Mouse (Mus musculus) CH12.LX (cell line): ENCODE measurements around the gene Ttpal. TPM values are rescaled to one million over a fixed set of nuclear protein-coding genes. Genes with fewer than 3 reads are reported as not detected.

Experiments used
- DNase-seq: peaks from one replicate; pipeline ENCODE4 v3.0.0-alpha.2; 2013; ENCODE audit errors: extremely low read depth
- H3K27ac ChIP-seq: 2 replicates; pipeline ENCODE4 v1.5.1; 2012; ENCODE audit warnings: low read depth, mild to moderate bottlenecking, control low read depth, moderate library complexity; ENCODE audit not compliant: insufficient read depth
- H3K27me3 ChIP-seq: replicated peaks from 2 replicates; pipeline ENCODE3; 2012; ENCODE audit warnings: inconsistent platforms
- H3K36me3 ChIP-seq, 2 experiments: replicated peaks in 1 of 2; 2 replicates each; pipeline versions ENCODE3 to v1.6.1; 2012; ENCODE audit warnings: inconsistent platforms in 1 of 2, low read length in 1 of 2, mild to moderate bottlenecking in 1 of 2, mixed read lengths in 1 of 2, moderate library complexity in 1 of 2; ENCODE audit not compliant: control insufficient read depth in 1 of 2, insufficient read depth in 1 of 2
- H3K4me1 ChIP-seq, 2 experiments: 2 replicates each; pipeline ENCODE4 v1.6.1; 2012; ENCODE audit warnings: inconsistent platforms in 1 of 2, moderate library complexity in 1 of 2; ENCODE audit not compliant: insufficient read depth in 2 of 2, control insufficient read depth in 1 of 2
- H3K4me2 ChIP-seq: 2 replicates; pipeline ENCODE4 v1.6.1; 2012; ENCODE audit warnings: low read depth, mild to moderate bottlenecking, control low read depth; ENCODE audit not compliant: poor library complexity, insufficient read depth, severe bottlenecking
- H3K4me3 ChIP-seq, 3 experiments: fragments of 150-350 bp in 1 of 3; sonication (generic) in 1 of 3; replicated peaks in 1 of 3; 2 replicates each; pipeline versions ENCODE3 to v1.5.1; 2011 to 2012; ENCODE audit warnings: low read depth in 2 of 3, low read length in 2 of 3, mild to moderate bottlenecking in 2 of 3, moderate library complexity in 2 of 3, control low read depth in 1 of 3, improper control_type of control experiment in 1 of 3, inconsistent platforms in 1 of 3, mixed read lengths in 1 of 3; ENCODE audit not compliant: poor library complexity in 1 of 3
- H3K79me2 ChIP-seq: replicated peaks from 2 replicates; pipeline ENCODE4 v1.6.1; 2012; ENCODE audit warnings: mild to moderate bottlenecking, moderate library complexity; ENCODE audit not compliant: control insufficient read depth, poor library complexity, insufficient read depth, severe bottlenecking; ENCODE audit errors: extremely low read depth
- H3K9ac ChIP-seq: 2 replicates; pipeline ENCODE4 v1.6.1; 2012; ENCODE audit warnings: low read depth, mild to moderate bottlenecking, control low read depth, moderate library complexity; ENCODE audit not compliant: insufficient read depth
- H3K9me3 ChIP-seq: replicated peaks from 2 replicates; pipeline ENCODE3; 2012; ENCODE audit warnings: low read length, inconsistent platforms, mixed read lengths
- CHD1 ChIP-seq: IDR thresholded peaks from 2 replicates; pipeline ENCODE4 v1.6.1; 2012; ENCODE audit warnings: low read depth, low read length, improper control_type of control experiment, inconsistent platforms
- CTCF ChIP-seq, 2 experiments: IDR thresholded peaks in 1 of 2; conservative IDR thresholded peaks in 1 of 2; 2 replicates each; pipeline ENCODE4 v1.5.1; 2011 to 2012; ENCODE audit warnings: low read depth in 2 of 2, low read length in 2 of 2, improper control_type of control experiment in 1 of 2, inconsistent platforms in 1 of 2, mild to moderate bottlenecking in 1 of 2, moderate library complexity in 1 of 2
- E2F4 ChIP-seq: IDR thresholded peaks from 2 replicates; pipeline ENCODE4 v1.6.1; 2011; ENCODE audit warnings: low read depth, low read length, improper control_type of control experiment; ENCODE audit not compliant: insufficient replicate concordance
- ELF1 ChIP-seq: IDR thresholded peaks from 2 replicates; pipeline ENCODE4 v1.6.1; 2014; ENCODE audit warnings: low read depth, mild to moderate bottlenecking, inconsistent platforms, low read length, improper control_type of control experiment
- ETS1 ChIP-seq: conservative IDR thresholded peaks from 2 replicates; pipeline ENCODE4 v1.6.1; 2012; ENCODE audit warnings: low read depth, mild to moderate bottlenecking, inconsistent platforms, low read length, improper control_type of control experiment, moderate library complexity
- GABPA ChIP-seq: IDR thresholded peaks from 2 replicates; pipeline ENCODE4 v1.6.1; 2012; ENCODE audit warnings: low read depth, low read length, improper control_type of control experiment, inconsistent platforms; ENCODE audit not compliant: insufficient replicate concordance
- HCFC1 ChIP-seq: IDR thresholded peaks from 2 replicates; pipeline ENCODE4 v1.6.1; 2012; ENCODE audit warnings: low read depth, mild to moderate bottlenecking, inconsistent platforms, low read length, improper control_type of control experiment
- IRF4 ChIP-seq: IDR thresholded peaks from 2 replicates; pipeline ENCODE4 v1.6.1; 2014; ENCODE audit warnings: low read depth, mild to moderate bottlenecking, inconsistent platforms, low read length, improper control_type of control experiment
- JUN ChIP-seq: IDR thresholded peaks from 2 replicates; pipeline ENCODE4 v1.6.1; 2011; ENCODE audit warnings: low read depth, mild to moderate bottlenecking, low read length, improper control_type of control experiment, moderate library complexity; ENCODE audit not compliant: insufficient read depth
- MAFK ChIP-seq: IDR thresholded peaks from 2 replicates; pipeline ENCODE4 v1.6.1; 2011; ENCODE audit warnings: low read length, improper control_type of control experiment; ENCODE audit not compliant: insufficient replicate concordance
- MAX ChIP-seq: IDR thresholded peaks from 2 replicates; pipeline ENCODE4 v1.6.1; 2011; ENCODE audit warnings: low read length, improper control_type of control experiment
- MAZ ChIP-seq: IDR thresholded peaks from 2 replicates; pipeline ENCODE4 v1.6.1; 2012; ENCODE audit warnings: low read depth, mild to moderate bottlenecking, inconsistent platforms, low read length, improper control_type of control experiment, moderate library complexity
- NELFE ChIP-seq: IDR thresholded peaks from 2 replicates; pipeline ENCODE4 v1.6.1; 2011; ENCODE audit warnings: low read depth, low read length, improper control_type of control experiment
- NRF1 ChIP-seq: IDR thresholded peaks from 2 replicates; pipeline ENCODE4 v1.6.1; 2014; ENCODE audit warnings: low read depth, mild to moderate bottlenecking, inconsistent platforms, low read length, improper control_type of control experiment, moderate library complexity
- PAX5 ChIP-seq: IDR thresholded peaks from 2 replicates; pipeline ENCODE4 v1.6.1; 2012; ENCODE audit warnings: low read length, inconsistent platforms, mixed read lengths
- RAD21 ChIP-seq: IDR thresholded peaks from 2 replicates; pipeline ENCODE4 v1.6.1; 2011; ENCODE audit warnings: low read depth, mild to moderate bottlenecking, low read length, improper control_type of control experiment, moderate library complexity
- RCOR1 ChIP-seq: conservative IDR thresholded peaks from 2 replicates; pipeline ENCODE4 v1.6.1; 2012; ENCODE audit warnings: low read depth, mild to moderate bottlenecking, inconsistent platforms, low read length, improper control_type of control experiment
- SIN3A ChIP-seq: IDR thresholded peaks from 2 replicates; pipeline ENCODE4 v1.6.1; 2012; ENCODE audit warnings: low read length, improper control_type of control experiment, inconsistent platforms
- SMC3 ChIP-seq: IDR thresholded peaks from 2 replicates; pipeline ENCODE4 v1.6.1; 2011; ENCODE audit warnings: low read depth, low read length, improper control_type of control experiment
- TCF12 ChIP-seq: IDR thresholded peaks from 2 replicates; pipeline ENCODE4 v1.6.1; 2014; ENCODE audit warnings: low read depth, mild to moderate bottlenecking, inconsistent platforms, low read length, improper control_type of control experiment
- USF1 ChIP-seq: IDR thresholded peaks from 2 replicates; pipeline ENCODE4 v1.6.1; 2014; ENCODE audit warnings: low read depth, mild to moderate bottlenecking, inconsistent platforms, low read length, improper control_type of control experiment
- ZMIZ1 ChIP-seq: IDR thresholded peaks from 2 replicates; pipeline ENCODE4 v1.6.1; 2012; ENCODE audit warnings: low read depth, mild to moderate bottlenecking, inconsistent platforms, low read length, improper control_type of control experiment
- dilution Hi-C: fragments of 300-500 bp; cut with MboI; formaldehyde crosslinking; loops from 2 replicates; pipeline ENCODE4 v1.14.3; 2020; ENCODE audit warnings: low sequenced_read_pairs; ENCODE audit not compliant: extremely low pct_unique_long_range_greater_than_20kb, extremely low pct_ligation_motif_present
- in situ Hi-C: fragments of 300-500 bp; cut with MboI; formaldehyde crosslinking; loops from 3 replicates; pipeline ENCODE4 v1.14.3; 2019; ENCODE audit warnings: low sequenced_read_pairs, low pct_ligation_motif_present, low pct_unique_long_range_greater_than_20kb, mixed read lengths
- polyA plus RNA-seq: library from polyadenylated mRNA; unstranded; fragments of >175 nt; gene quantifications from 2 replicates; pipeline ENCODE4 v1.2.1, GENCODE M21; 2012; ENCODE audit warnings: low read depth; ENCODE audit not compliant: insufficient read length
- total RNA-seq, 2 experiments: library from RNA; depleted of rRNA; stranded (reverse); fragments of 300-350 nt in 1 of 2; fragments of >200 nt in 1 of 2; gene quantifications; 2 replicates each; pipeline ENCODE4 v1.2.3; 2012 to 2014

Gene Ttpal
- total and polyA plus RNA-seq, 3 experiments, result 21.9 to 38.9 (median 25.7) TPM

GRCm38 (mm10) chr2:163554996-163555395 is 47.1 kb upstream of the Ttpal start:
- Histone ChIP-seq H3K9ac (no peak overlapping the region), H3K9me3 (no peaks in the 10 kb centered on the region), H3K4me2 (no peak overlapping the region), H3K4me3 (no peak overlapping the region), H3K27ac (no peak overlapping the region), H3K4me1 (no peaks in the 10 kb centered on the region), H3K36me3 (no peaks in the 10 kb centered on the region), H3K79me2 (no peaks in the 10 kb centered on the region), H3K27me3 (peaks cover 89% of the 10 kb centered on the region)
- no peak for DNase-seq
- in situ Hi-C loops, result no loop called here
- TF ChIP-seq HCFC1 (no peak), ETS1 (no peak), E2F4 (no peak), ZMIZ1 (no peak), CTCF (conservative IDR thresholded peaks at IDR 0.05 in 1 of 2, IDR thresholded peaks at IDR 0.05 in 1 of 2; ENCODE audit: low read depth in 2 of 2, low read length in 2 of 2) (no peak), USF1 (no peak), JUN (no peak), SMC3 (no peak), SIN3A (no peak), RCOR1 (no peak), MAZ (no peak), TCF12 (no peak), ELF1 (no peak), GABPA (no peak), PAX5 (no peak), MAX (no peak), CHD1 (no peak), NELFE (no peak), MAFK (no peak)
- dilution Hi-C loops, result no loop called here

- dilution Hi-C loops (no loop called here), in situ Hi-C loops (no loop called here)
- no peaks in the 10 kb centered on the region for H3K4me1 ChIP-seq
- H3K27me3 ChIP-seq, result peaks cover 90% of the 10 kb centered on the region
- H3K79me2 ChIP-seq, result no peaks in the 10 kb centered on the region
- no peak overlapping the region for H3K4me2 ChIP-seq
- no peak overlapping the region for H3K27ac ChIP-seq
- no peak overlapping the region for H3K4me3 ChIP-seq
- DNase-seq, result no peak
- no peak overlapping the region for H3K9ac ChIP-seq
- TF ChIP-seq CTCF (conservative IDR thresholded peaks at IDR 0.05 in 1 of 2, IDR thresholded peaks at IDR 0.05 in 1 of 2; ENCODE audit: low read depth in 2 of 2, low read length in 2 of 2), result no peak
- no peak for TF ChIP-seq SMC3
- TF ChIP-seq MAX, result no peak
- no peak for TF ChIP-seq MAFK
- TF ChIP-seq RAD21, result no peak
- TF ChIP-seq PAX5, result no peak
- no peak for TF ChIP-seq ELF1
- TF ChIP-seq IRF4, result no peak
- no peak for TF ChIP-seq NRF1
- no peaks in the 10 kb centered on the region for H3K36me3 ChIP-seq
- no peaks in the 10 kb centered on the region for H3K9me3 ChIP-seq
Measured at GRCm38 (mm10) chr2:163555417-163555816, 46.7 kb upstream of the Ttpal start.
